Mouse (Mus musculus) liver, embryonic 13.5 days (tissue): ENCODE results near the gene Slc22a12. TPM values are rescaled to one million over a fixed set of nuclear protein-coding genes. Genes with fewer than 3 reads are reported as not detected.
A peak's percentile ranks its signal among the peaks of the same experiment; 100 is the strongest.

Source experiments
- ATAC-seq: fragments of 200-750 bp; cut with Nextera tagmentation; 2 replicates; pipeline ENCODE4 v1.8.0; 2017; ENCODE audit warnings: low read depth, mild to moderate bottlenecking, moderate number of reproducible peaks, moderate library complexity
- DNase-seq: peaks from one replicate; pipeline ENCODE4 v3.0.0; 2022
- H3K27ac ChIP-seq: fragments of 300-500 bp; sonication (generic); 2 replicates; pipeline ENCODE4 v1.5.1; 2015; ENCODE audit warnings: moderate library complexity, mild to moderate bottlenecking, inconsistent platforms
- H3K27me3 ChIP-seq: fragments of 300-500 bp; sonication (generic); 2 replicates; pipeline ENCODE4 v1.6.1; 2015; ENCODE audit warnings: mild to moderate bottlenecking, inconsistent platforms
- H3K36me3 ChIP-seq: fragments of 300-500 bp; sonication (generic); 2 replicates; pipeline ENCODE4 v1.6.1; 2015; ENCODE audit warnings: mild to moderate bottlenecking, inconsistent platforms
- H3K4me1 ChIP-seq: fragments of 300-500 bp; sonication (generic); replicated peaks from 2 replicates; pipeline ENCODE4 v1.6.1; 2015; ENCODE audit warnings: inconsistent platforms
- H3K4me2 ChIP-seq: fragments of 300-500 bp; sonication (generic); 2 replicates; pipeline ENCODE4 v1.6.1; 2015; ENCODE audit warnings: inconsistent platforms, mild to moderate bottlenecking, moderate library complexity
- H3K4me3 ChIP-seq: fragments of 300-500 bp; sonication (generic); replicated peaks from 2 replicates; pipeline ENCODE4 v1.5.1; 2015; ENCODE audit warnings: mild to moderate bottlenecking, inconsistent platforms
- H3K9ac ChIP-seq: fragments of 300-500 bp; sonication (generic); 2 replicates; pipeline ENCODE4 v1.6.1; 2015; ENCODE audit warnings: mild to moderate bottlenecking, inconsistent platforms
- H3K9me3 ChIP-seq: fragments of 300-500 bp; sonication (generic); replicated peaks from 2 replicates; pipeline ENCODE4 v1.6.1; 2016; ENCODE audit warnings: inconsistent platforms
- WGBS: fragments of 180-500 bp; shearing (Covaris S2); methylation state at CpG from one replicate; pipeline ENCODE4 v1.1.7; 2015; ENCODE audit not compliant: insufficient replicate concordance; 5-methylcytosine and 5-hydroxymethylcytosine counted together
- polyA plus RNA-seq: library from polyadenylated mRNA; unstranded; fragments of >200 nt; fragmentation: Nextera tagmentation; extraction: Ambion mirVana; gene quantifications from 2 replicates; pipeline ENCODE4 v1.2.1, GENCODE M21; 2015

Gene Slc22a12
- polyA plus RNA-seq, 1 experiment from 2014 or later: not detected

- H3K27ac ChIP-seq: no peak overlapping the region
- 48% methylated on average over 2 of the region's 4 CpGs for WGBS
- H3K4me3 ChIP-seq: no peak overlapping the region
- H3K9me3 ChIP-seq: no peaks in the 10 kb centered on the region
- DNase-seq: peak; percentile 20
- H3K27me3 ChIP-seq: no peaks in the 10 kb centered on the region
- 0 out of 2 replicates have a peak, but pooled peaks have one; percentile 39 for ATAC-seq
- no peak overlapping the region for H3K4me2 ChIP-seq
- no peak overlapping the region for H3K9ac ChIP-seq
- H3K36me3 ChIP-seq: no peaks in the 10 kb centered on the region
- H3K4me1 ChIP-seq: no peaks in the 10 kb centered on the region
Measured at GRCm38 (mm10) chr19:6552302-6553028, 9.6 kb upstream of the Slc22a12 start.

GRCm38 (mm10) chr19:6551215-6551614 is 8.4 kb upstream of the Slc22a12 start:
- no peaks in the 10 kb centered on the region for H3K36me3 ChIP-seq
- no peaks in the 10 kb centered on the region for H3K9me3 ChIP-seq
- H3K9ac ChIP-seq: no peak overlapping the region
- DNase-seq: no peak
- H3K27ac ChIP-seq: no peak overlapping the region
- H3K4me1 ChIP-seq: no peaks in the 10 kb centered on the region
- no peak overlapping the region for H3K4me2 ChIP-seq
- H3K27me3 ChIP-seq: no peaks in the 10 kb centered on the region
- H3K4me3 ChIP-seq: no peak overlapping the region
- ATAC-seq: no peak
- 36% methylated on average over 4 of the region's 4 CpGs for WGBS

GRCm38 (mm10) chr19:6549566-6549965 is 6.7 kb upstream of the Slc22a12 start:
- H3K4me2 ChIP-seq: no peak overlapping the region
- no peaks in the 10 kb centered on the region for H3K27me3 ChIP-seq
- WGBS: 75% methylated on average over 11 of the region's 11 CpGs
- no peak overlapping the region for H3K9ac ChIP-seq
- no peak for ATAC-seq
- no peaks in the 10 kb centered on the region for H3K36me3 ChIP-seq
- no peak overlapping the region for H3K4me3 ChIP-seq
- DNase-seq: no peak
- H3K27ac ChIP-seq: no peak overlapping the region
- H3K9me3 ChIP-seq: no peaks in the 10 kb centered on the region
- H3K4me1 ChIP-seq: no peaks in the 10 kb centered on the region

GRCm38 (mm10) chr19:6548431-6549410 is 5.9 kb upstream of the Slc22a12 start:
- no peak overlapping the region for H3K27ac ChIP-seq
- ATAC-seq: no peak

GRCm38 (mm10) chr19:6547801-6548200 is 5.0 kb upstream of the Slc22a12 start:
- Histone ChIP-seq H3K27ac (no peak overlapping the region), H3K9me3 (no peaks in the 10 kb centered on the region), H3K4me1 (no peaks in the 10 kb centered on the region), H3K4me2 (no peak overlapping the region), H3K36me3 (no peaks in the 10 kb centered on the region), H3K27me3 (no peaks in the 10 kb centered on the region), H3K9ac (no peak overlapping the region), H3K4me3 (no peak overlapping the region)
- DNase-seq: no peak
- ATAC-seq: no peak
- 58% methylated on average over 5 of the region's 5 CpGs for WGBS

More at GRCm38 (mm10) chr19:6548431-6549410, 5.9 kb upstream of the Slc22a12 start:
- no peak overlapping the region for H3K9ac ChIP-seq
- H3K27me3 ChIP-seq: no peaks in the 10 kb centered on the region
- no peaks in the 10 kb centered on the region for H3K36me3 ChIP-seq
- WGBS: 60% methylated on average over 16 of the region's 16 CpGs
- no peaks in the 10 kb centered on the region for H3K4me1 ChIP-seq
- no peak for DNase-seq
- no peak overlapping the region for H3K4me3 ChIP-seq
- H3K9me3 ChIP-seq: no peaks in the 10 kb centered on the region
- H3K4me2 ChIP-seq: no peak overlapping the region

GRCm38 (mm10) chr19:6546096-6546495 is 3.3 kb upstream of the Slc22a12 start:
- WGBS: 28% methylated on average over 1 of the region's 1 CpGs
- no peaks in the 10 kb centered on the region for H3K36me3 ChIP-seq
- DNase-seq: no peak
- H3K9me3 ChIP-seq: no peaks in the 10 kb centered on the region
- H3K9ac ChIP-seq: no peak overlapping the region
- H3K27me3 ChIP-seq: no peaks in the 10 kb centered on the region
- no peak overlapping the region for H3K27ac ChIP-seq
- H3K4me3 ChIP-seq: no peak overlapping the region
- ATAC-seq: no peak
- no peak overlapping the region for H3K4me2 ChIP-seq
- H3K4me1 ChIP-seq: no peaks in the 10 kb centered on the region

GRCm38 (mm10) chr19:6545481-6545880 is 2.6 kb upstream of the Slc22a12 start:
- no peak overlapping the region for H3K27ac ChIP-seq
- H3K4me1 ChIP-seq: no peaks in the 10 kb centered on the region
- H3K9ac ChIP-seq: no peak overlapping the region
- no peak overlapping the region for H3K4me2 ChIP-seq
- no peaks in the 10 kb centered on the region for H3K36me3 ChIP-seq
- 72% methylated on average over 5 of the region's 5 CpGs for WGBS
- ATAC-seq (no peak), DNase-seq (no peak)
- no peaks in the 10 kb centered on the region for H3K27me3 ChIP-seq
- H3K9me3 ChIP-seq: no peaks in the 10 kb centered on the region
- H3K4me3 ChIP-seq: no peak overlapping the region

- ATAC-seq (no peak), DNase-seq (no peak)
- Histone ChIP-seq H3K36me3 (no peaks in the 10 kb centered on the region), H3K27me3 (0 out of 2 replicates have a peak, but pooled peaks cover 6% of the 10 kb centered on the region), H3K9ac (no peak overlapping the region), H3K4me1 (no peaks in the 10 kb centered on the region), H3K4me3 (no peak overlapping the region), H3K4me2 (no peak overlapping the region), H3K27ac (no peak overlapping the region), H3K9me3 (no peaks in the 10 kb centered on the region)
- WGBS: 77% methylated on average over 13 of the region's 13 CpGs
Measured at GRCm38 (mm10) chr19:6544712-6545111, 1.9 kb upstream of the Slc22a12 start.

GRCm38 (mm10) chr19:6543518-6543917 is 686 bp upstream of the Slc22a12 start:
- H3K4me2 ChIP-seq: no peak overlapping the region
- H3K27me3 ChIP-seq: 0 out of 2 replicates have a peak, but pooled peaks cover 6% of the 10 kb centered on the region
- no peaks in the 10 kb centered on the region for H3K4me1 ChIP-seq
- no peak for DNase-seq
- no peak overlapping the region for H3K4me3 ChIP-seq
- no peak for ATAC-seq
- whole genome bisulfite sequencing: 35% methylated on average over 7 of the region's 7 CpGs
- no peaks in the 10 kb centered on the region for H3K36me3 ChIP-seq
- H3K9me3 ChIP-seq: no peaks in the 10 kb centered on the region
- no peak overlapping the region for H3K9ac ChIP-seq
- H3K27ac ChIP-seq: no peak overlapping the region

- ATAC-seq: no peak
- H3K4me3 ChIP-seq: no peak overlapping the region
- H3K4me1 ChIP-seq: no peaks in the 10 kb centered on the region
- WGBS: 78% methylated on average over 6 of the region's 6 CpGs
- no peak overlapping the region for H3K9ac ChIP-seq
- 0 out of 2 replicates have a peak, but pooled peaks cover 6% of the 10 kb centered on the region for H3K27me3 ChIP-seq
- H3K27ac ChIP-seq: no peak overlapping the region
- H3K36me3 ChIP-seq: no peaks in the 10 kb centered on the region
- no peak for DNase-seq
- no peak overlapping the region for H3K4me2 ChIP-seq
- no peaks in the 10 kb centered on the region for H3K9me3 ChIP-seq
Measured at GRCm38 (mm10) chr19:6543035-6543383, 177 bp upstream of the Slc22a12 start.

GRCm38 (mm10) chr19:6541521-6541920 is 1.3 kb downstream of the Slc22a12 start:
- Histone ChIP-seq H3K4me1 (no peaks in the 10 kb centered on the region), H3K9ac (no peak overlapping the region), H3K27ac (no peak overlapping the region), H3K9me3 (no peaks in the 10 kb centered on the region), H3K4me3 (no peak overlapping the region), H3K4me2 (no peak overlapping the region), H3K27me3 (0 out of 2 replicates have a peak, but pooled peaks cover 8% of the 10 kb centered on the region), H3K36me3 (no peaks in the 10 kb centered on the region)
- WGBS: 84% methylated on average over 7 of the region's 7 CpGs
- DNase-seq: no peak
- ATAC-seq: no peak
